In the genomic region with DNA sequence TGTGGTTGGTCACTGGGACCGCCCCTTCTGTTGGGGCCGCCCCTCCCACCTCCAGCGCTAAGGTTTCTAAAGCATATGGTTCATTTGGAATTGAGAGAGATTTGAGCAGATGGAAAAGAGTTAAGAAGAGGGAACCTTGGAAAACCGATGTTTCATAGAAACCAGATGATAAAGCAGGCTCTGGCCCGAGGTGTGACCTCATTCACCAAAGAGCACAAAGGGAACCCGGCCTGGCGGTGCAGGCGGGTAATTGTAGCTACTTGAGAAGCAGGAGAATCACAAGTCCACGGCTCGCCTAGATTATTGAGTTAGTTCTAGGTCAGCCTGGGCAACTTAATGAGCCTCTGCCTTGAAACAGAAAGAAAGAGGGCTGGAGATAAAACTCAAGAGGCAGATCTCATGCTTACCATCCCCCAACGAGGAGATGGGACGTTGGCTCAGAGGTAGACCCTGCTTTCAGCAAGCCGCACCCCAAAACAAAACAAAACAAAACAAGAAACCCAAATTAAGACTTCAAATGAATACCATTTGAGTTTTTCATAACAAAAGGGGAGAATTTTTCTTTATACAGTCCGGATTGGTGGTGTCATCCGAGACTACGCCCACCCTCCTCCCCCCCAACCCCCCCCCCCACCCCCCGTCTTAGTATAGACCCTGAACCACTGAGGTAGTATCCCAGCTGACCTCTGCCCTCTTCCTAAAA, we compare ENCODE assay signal across 10 mouse cellular contexts. TPM values are rescaled to one million over a fixed set of nuclear protein-coding genes. Genes with fewer than 3 reads are reported as not detected.
DNase-seq lines count a peak whose midpoint lies in the region; ATAC-seq lines count a peak whose summit lies in the region.
"Had no signal": no experiment of that assay in that cellular context is flagged by ENCODE, and none has a peak within 500 bp of the region (broad histone marks: within the 10 kb centered on the region; RNA-seq: fewer than 3 reads in every experiment).

Grid2ip (plus strand) TSS at position 653 of the 703 bp plus-strand sequence.

- peak within 1 kb of the TSS; percentile 46 for H3K9ac ChIP-seq in heart, embryonic 11.5 days (ENCODE audit: low read depth, low read length)
- peak within 1 kb of the TSS; percentile 28 for H3K9ac ChIP-seq in forebrain, embryonic 15.5 days (replicated peaks)

- no peaks in the 10 kb centered on the region for H3K4me1 ChIP-seq in heart, embryonic 11.5 days (ENCODE audit: control insufficient read depth, insufficient read depth, low read length)
- peaks cover 11% of the 10 kb centered on the region for H3K4me1 ChIP-seq in forebrain, embryonic 15.5 days
- H3K4me1 ChIP-seq in midbrain, embryonic 10.5 days = peaks cover 22% of the 10 kb centered on the region

- WGBS in heart, embryonic 11.5 days (ENCODE audit: insufficient replicate concordance) = 14% methylated on average over 17 of the region's 17 CpGs
- 14% methylated on average over 17 of the region's 17 CpGs for WGBS in forebrain, embryonic 15.5 days
- 16% methylated on average over 17 of the region's 17 CpGs for WGBS in midbrain, embryonic 10.5 days

- no peak; the same call in 1 of the 2 replicates for ATAC-seq in heart, embryonic 11.5 days (replicated peaks; ENCODE audit: insufficient number of reproducible peaks, low FRiP score, low TSS enrichment)
- no peak for ATAC-seq in forebrain, embryonic 15.5 days (replicated peaks)

- H3K9me3 ChIP-seq in heart, embryonic 11.5 days (replicated peaks; ENCODE audit: control insufficient read depth, low read length) = peaks cover 3% of the 10 kb centered on the region
- H3K9me3 ChIP-seq in forebrain, embryonic 15.5 days = no peaks in the 10 kb centered on the region
- peaks cover 11% of the 10 kb centered on the region; the same call in 1 of the 2 replicates for H3K9me3 ChIP-seq in midbrain, embryonic 10.5 days (replicated peaks)

- H3K27ac ChIP-seq in heart, embryonic 11.5 days (ENCODE audit: low read depth, low read length) = no peak within 1 kb of the TSS
- no peak within 1 kb of the TSS for H3K27ac ChIP-seq in forebrain, embryonic 15.5 days (replicated peaks)
- peak within 1 kb of the TSS; percentile 57; the same call in 1 of the 2 replicates for H3K27ac ChIP-seq in midbrain, embryonic 10.5 days (replicated peaks)

- no peaks in the 10 kb centered on the region for H3K36me3 ChIP-seq in heart, embryonic 11.5 days (ENCODE audit: control insufficient read depth, insufficient read depth, low read length)
- H3K36me3 ChIP-seq in forebrain, embryonic 15.5 days = no peaks in the 10 kb centered on the region
- H3K36me3 ChIP-seq in midbrain, embryonic 10.5 days = no peaks in the 10 kb centered on the region

- intact Hi-C loops in heart, postnatal 14 days (cut with DNase I) = no loop called here

- DNase-seq in heart, postnatal 14 days = no peak
- peak; percentile 39 for DNase-seq in ES-CJ7 (ENCODE audit: low read depth, low spot score)
- peak; percentile 35 for DNase-seq in midbrain, embryonic 10.5 days (ENCODE audit: low spot score)
- DNase-seq in thymus, postnatal 36 days = no peak
- no peak for DNase-seq in natural killer cell, adult 2 months (ENCODE audit: low spot score in 2 of 2)
- DNase-seq in frontal cortex, postnatal 10 days (ENCODE audit: low spot score in 2 of 2) = no peak
- DNase-seq: lung, postnatal 10 days had no signal

- peaks cover 27% of the 10 kb centered on the region for H3K27me3 ChIP-seq in heart, embryonic 11.5 days (ENCODE audit: control insufficient read depth, insufficient read depth, low read length)
- peaks cover 3% of the 10 kb centered on the region; the same call in 1 of the 2 replicates for H3K27me3 ChIP-seq in forebrain, embryonic 15.5 days
- H3K27me3 ChIP-seq in midbrain, embryonic 10.5 days (ENCODE audit: low read depth, poor library complexity, severe bottlenecking) = peaks cover 46% of the 10 kb centered on the region

- H3K4me2 ChIP-seq in heart, embryonic 11.5 days = peak within 1 kb of the TSS; percentile 64
- peak within 1 kb of the TSS; percentile 36 for H3K4me2 ChIP-seq in forebrain, embryonic 15.5 days (replicated peaks)

- peak within 1 kb of the TSS; percentile 24 for H3K4me3 ChIP-seq in heart, embryonic 11.5 days (ENCODE audit: low read depth, low read length)
- peak within 1 kb of the TSS; percentile 23 for H3K4me3 ChIP-seq in forebrain, embryonic 15.5 days
- H3K4me3 ChIP-seq in midbrain, embryonic 10.5 days = peak within 1 kb of the TSS; percentile 41

RNA-seq across cellular contexts. Expression of gene Grid2ip, which starts in this region (rescaled TPM):
- 0.77 and 1.1 TPM in 2 replicates for polyA plus RNA-seq in heart, embryonic 11.5 days (2014; fragmentation: Nextera tagmentation; extraction: Ambion mirVana)
- total RNA-seq in heart, postnatal 14 days (2021) = under 1 TPM in 1 of 2 experiments, not detected in 1; 0.12 TPM
- 0.42 and 0.88 TPM in 2 replicates for polyA plus RNA-seq in forebrain, embryonic 15.5 days (2015; fragmentation: Nextera tagmentation; extraction: Ambion mirVana)
- polyA plus RNA-seq in midbrain, embryonic 10.5 days (2016; fragmentation: Nextera tagmentation; extraction: Ambion mirVana) = 0.05 and 0.14 TPM in 2 replicates
- total RNA-seq: heart, adult 8-10 months had no signal

Comparison
In these comparisons a context has a peak if more than half of its experiments do, and no peak if none do; other contexts are left out.
1. Peak in DNase-seq, H3K4me3 ChIP-seq and H3K27ac ChIP-seq in midbrain, embryonic 10.5 days; RNA of the gene not detected or under 1 TPM.